Mouse (Mus musculus): ENCODE measurements at regions not wholly inside any gene's neighbourhood (a gene's known extent, or its start where the extent isn't known, plus 50 kb on each side); places are given as distances from the start of the nearest gene placed in this dataset.

GRCm38 (mm10) chr12:109827241-109827915 is 227.2 kb upstream of the Rtl1 start:
- TF ChIP-seq CTCF (IDR thresholded peaks at IDR 0.05; ENCODE audit: control insufficient read depth, insufficient read depth, low read length) (no peak), POLR2A (IDR thresholded peaks at IDR 0.05; ENCODE audit: borderline replicate concordance, control insufficient read depth, low read depth, low read length) (no peak)

Data from bone marrow, adult 2 months (tissue).